Mouse (Mus musculus) embryonic fibroblast, embryonic 13.5 days (primary cell): ENCODE measurements around the gene Fam163a.

Experiments
- CTCF ChIP-seq: IDR thresholded peaks from 2 replicates; pipeline ENCODE4 v1.5.1; 2011; ENCODE audit warnings: mild to moderate bottlenecking, control low read depth, low read length, moderate library complexity, borderline replicate concordance; ENCODE audit not compliant: insufficient read depth
- POLR2A ChIP-seq: IDR thresholded peaks from 2 replicates; pipeline ENCODE4 v1.6.1; 2011; ENCODE audit warnings: low read depth, mild to moderate bottlenecking, control low read depth, low read length, moderate library complexity

- TF ChIP-seq POLR2A (0 out of 2 replicates have a peak, but pooled peaks have one; percentile 31), CTCF (no peak)
These were observed 134.7 kb downstream of the Fam163a start for GRCm38 (mm10) chr1:156070106-156070505.
